Mouse (Mus musculus): ENCODE measurements around the gene Kcnk4.
A peak's percentile ranks its signal among the peaks of the same experiment; 100 is the strongest.
"Not testable (repeated sequence)": the region's sequence is repeated elsewhere in the genome, so short reads cannot be mapped to it uniquely, and the experiment has no call there.

The Kcnk4 gene

DNA sequence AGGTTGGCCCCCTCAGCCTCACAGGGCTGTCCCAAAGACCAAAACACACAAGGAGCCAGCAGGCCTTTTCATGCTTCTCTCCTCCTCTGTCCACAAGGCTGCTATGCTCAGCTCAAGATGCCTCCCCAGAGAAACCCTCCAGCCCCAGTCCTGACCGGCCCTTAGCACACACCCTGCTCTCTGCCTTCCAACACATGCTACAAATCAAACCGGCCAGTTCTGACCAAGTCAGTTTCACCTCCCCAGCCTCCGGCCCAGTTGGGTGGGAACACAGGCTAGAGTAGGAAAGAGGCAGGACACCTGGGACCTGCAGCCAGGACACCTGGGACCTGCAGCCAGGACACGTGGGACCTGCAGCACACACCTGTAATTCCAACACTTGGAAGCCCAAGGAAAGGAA lies 17.8 kb downstream of the Kcnk4 start:
- DNase-seq (ENCODE audit: low spot score), result no peak

DNA sequence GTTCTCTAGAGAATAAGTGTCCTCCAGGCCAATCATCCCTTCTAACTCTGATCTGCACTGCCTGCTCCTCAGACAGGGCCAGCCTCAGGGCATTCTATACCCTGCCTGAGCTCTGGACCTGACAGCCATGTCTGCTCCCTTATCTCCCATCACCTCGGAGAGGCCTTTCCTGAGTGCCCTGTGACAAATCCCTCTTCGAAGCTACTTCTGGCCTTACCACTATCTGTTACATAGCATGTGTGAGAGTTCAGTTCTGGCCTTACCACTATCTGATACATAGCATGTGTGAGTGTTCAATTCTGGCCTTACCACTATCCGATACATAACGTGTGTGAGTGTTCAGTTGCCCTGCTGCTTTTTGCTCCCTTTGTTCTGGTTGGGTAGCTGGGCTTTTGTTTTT lies 19.0 kb downstream of the Kcnk4 start:
- no peak for DNase-seq (ENCODE audit: low spot score)

DNA sequence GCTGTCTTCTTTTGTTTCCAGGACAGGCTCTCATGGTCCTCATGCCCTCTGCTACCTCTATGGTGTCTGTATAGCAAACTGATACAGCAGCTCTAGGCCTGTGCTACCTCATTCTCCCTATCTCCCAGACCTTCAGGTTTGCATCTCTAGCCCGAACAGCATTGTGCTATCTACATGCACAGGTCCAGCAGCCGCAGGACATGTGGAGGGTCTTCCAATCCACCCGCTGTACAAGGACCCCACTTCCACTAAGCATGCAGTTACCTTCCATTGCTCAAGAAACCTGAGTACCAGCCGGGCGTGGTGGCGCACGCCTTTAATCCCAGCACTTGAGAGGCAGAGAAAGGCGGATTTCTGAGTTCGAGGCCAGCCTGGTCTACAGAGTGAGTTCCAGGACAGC lies 19.8 kb downstream of the Kcnk4 start:
- no peak for DNase-seq (ENCODE audit: low spot score)

DNA sequence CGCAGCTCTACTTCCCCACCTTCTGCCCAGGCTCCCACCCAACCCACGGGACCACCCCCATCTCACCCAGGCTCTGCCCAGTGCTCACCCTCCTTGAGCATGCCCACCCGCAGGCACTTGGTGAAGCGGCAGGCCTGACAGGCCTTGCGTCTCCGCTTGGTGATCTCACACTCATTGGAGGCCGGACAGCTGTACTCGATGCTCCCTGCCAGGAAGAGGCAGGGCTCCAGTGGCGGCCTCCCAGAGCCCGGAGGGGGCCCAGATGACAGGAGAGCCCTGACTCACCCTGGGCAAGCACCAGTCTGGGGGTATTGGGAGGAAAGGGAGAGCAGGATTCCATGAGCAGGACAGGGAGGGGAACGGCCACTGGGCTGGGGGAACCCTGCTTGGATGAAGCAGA lies 20.3 kb downstream of the Kcnk4 start:
- no peak for DNase-seq (ENCODE audit: low spot score)

DNA sequence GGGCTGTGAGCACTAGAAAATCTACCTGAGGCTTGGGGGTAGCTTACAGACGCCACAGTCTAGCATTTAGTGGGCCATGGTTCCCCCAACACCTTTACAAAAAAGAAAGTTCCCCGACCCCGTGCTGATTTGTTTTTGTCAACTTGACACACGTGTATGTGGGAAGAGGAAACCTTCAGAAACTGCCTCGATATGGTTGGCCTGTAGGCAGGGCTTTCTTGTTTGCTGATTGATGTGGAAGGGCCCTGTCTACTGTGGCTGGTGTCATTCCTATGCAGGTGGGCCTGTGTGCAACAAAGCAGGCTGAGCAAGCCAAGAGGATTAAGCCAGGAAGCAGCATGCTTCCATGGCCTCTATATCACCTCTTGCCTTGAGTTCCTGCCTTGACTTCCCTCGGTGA lies 21.3 kb downstream of the Kcnk4 start:
- DNase-seq (ENCODE audit: low spot score), result no peak

DNA sequence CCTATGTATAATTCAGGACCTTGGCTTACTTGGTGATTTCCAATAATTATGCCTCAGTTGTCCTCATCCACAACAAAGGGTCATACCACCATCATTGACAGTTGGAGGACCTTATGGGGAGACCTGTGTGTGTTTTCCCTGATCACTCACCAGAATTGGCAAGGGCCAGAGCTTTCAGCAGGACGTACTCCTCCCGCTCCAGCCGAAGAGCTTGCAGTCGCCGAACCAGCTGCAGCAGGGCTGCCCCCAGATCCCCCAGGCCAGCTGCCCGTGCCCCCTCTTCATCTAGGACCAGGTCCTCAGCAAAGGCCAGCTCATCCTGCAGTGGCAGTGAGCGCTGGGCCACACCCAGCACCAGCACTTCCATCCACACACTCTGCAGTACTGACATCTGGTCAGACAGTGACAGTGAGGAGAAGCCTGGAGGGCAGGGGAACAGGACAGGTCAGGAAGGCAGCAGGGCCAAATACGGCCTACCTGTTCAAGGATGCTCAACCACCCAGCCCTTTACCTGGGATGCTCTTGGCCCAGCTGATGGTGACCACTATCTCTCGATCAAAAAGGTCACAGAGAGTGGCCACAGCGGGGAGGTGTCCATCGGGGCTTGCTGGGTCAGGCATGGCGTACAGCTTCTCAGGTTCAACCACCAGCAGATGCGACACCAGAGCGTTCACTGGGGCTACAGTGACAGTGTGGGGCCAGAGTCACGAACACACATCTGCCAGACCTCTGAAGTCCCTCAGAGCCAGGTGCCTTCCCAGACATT lies 21.9 kb downstream of the Kcnk4 start:
- no peak for DNase-seq (ENCODE audit: low spot score)

DNA sequence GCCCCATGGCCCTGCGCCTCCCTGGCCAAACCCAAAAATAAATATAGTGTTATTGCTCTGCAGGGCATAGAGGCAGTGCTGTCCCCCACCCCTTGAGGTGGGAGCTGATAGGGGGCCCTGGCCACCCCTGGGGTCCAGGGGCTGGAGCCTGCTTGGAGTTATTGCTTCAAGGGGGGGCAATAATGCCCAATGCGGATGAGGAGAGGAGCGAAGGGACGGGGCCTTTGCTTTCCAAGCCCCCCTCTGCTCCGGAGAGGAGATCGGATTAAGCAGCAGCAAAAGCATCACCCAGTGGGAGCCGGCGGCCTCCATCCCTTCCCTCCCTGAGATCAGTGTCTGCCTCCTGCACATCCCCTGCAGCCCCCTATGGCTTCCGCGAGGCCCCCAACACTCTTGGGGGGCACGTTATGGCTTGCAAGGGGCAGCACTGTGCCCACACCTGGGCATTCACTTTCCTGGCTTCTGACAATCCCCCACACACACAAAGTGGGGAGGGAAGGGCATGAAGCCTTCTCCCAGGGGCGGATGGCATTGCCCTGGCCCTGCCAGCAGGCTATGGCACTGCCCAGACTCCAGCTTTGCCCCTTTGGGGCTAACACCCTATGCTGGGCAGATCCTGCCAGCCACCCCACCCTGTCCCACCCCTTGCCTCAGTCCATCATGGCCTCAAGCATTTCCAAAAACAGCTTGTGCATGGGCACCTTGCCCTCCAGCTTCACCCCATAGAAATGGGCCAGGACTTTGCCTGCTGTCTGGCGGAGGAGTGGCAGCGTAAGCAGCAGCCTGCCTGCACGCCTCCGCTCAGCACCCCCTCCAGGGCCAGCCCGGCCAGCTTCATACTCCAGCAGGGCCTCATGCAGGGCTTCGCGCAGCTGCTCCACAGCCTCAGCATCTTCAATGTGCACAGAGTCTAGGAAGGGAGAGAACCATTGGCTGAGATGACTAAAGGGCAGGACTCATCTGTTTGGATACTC lies 22.9 kb downstream of the Kcnk4 start:
- no peak for DNase-seq (ENCODE audit: low spot score)

DNA sequence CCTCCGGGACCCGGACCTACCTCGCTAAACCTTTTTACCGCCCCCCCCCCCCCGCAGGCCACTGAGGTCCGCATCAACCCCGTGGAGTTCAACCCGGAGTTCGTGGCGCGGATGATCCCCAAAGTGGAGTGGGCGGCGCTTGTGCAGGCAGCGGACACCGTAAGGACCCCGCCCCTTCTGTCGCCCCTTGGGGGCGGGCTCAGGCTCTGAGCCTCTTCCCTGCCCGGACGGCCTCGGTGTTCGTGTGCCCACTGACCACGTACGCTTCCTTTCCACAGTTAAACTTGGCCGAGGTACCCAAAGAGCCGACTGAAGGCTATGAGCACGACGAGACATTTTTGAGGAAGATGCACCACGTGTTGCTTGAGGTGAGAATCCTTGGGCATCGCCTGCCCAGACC lies 24.0 kb downstream of the Kcnk4 start:
- peak; percentile 67 for DNase-seq (ENCODE audit: low spot score)

DNA sequence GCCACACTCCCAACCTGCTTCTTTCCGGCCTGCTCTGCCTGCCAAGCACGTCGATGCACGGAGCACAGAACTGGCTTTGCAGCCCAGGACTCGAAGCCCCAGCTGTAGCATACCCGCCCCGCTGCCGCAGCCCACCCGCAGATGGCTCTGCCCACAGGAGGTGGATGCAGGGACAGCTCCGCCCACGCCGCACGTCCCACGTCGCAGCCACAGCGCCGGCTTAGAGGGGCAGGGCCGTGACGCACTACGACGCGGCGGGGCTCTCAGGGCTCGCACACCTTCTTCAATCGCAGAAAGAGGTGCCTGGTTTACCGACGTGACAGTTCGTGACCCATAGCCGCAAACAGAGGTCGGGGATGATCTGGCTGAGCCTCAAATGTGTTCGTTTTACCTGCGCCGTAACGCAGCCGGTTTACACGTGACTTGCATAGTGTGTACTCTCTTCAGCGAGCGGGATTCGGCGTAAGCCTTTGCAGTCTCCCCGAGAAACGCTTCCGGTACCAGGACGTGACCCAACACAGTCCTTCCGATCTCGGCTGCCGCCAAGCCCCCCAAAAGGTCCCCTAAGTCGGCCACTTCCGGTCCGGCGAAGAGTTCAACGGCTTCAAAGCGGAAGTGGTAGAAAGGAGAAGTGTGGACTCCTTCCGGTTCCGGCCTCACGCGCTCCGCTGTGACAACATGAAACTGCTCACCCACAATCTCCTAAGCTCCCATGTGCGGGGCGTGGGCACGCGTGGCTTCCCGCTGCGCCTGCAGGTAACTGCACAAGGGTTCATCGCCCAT lies 24.6 kb downstream of the Kcnk4 start, which contains the start of the genes Trmt112 and Prdx5:
Trmt112 (plus strand) TSS at position 192 of the 783 bp plus-strand sequence.
Prdx5 (minus strand) TSS at position 600 of the 783 bp plus-strand sequence.
- DNase-seq (ENCODE audit: low spot score), result peak; percentile 98

DNA sequence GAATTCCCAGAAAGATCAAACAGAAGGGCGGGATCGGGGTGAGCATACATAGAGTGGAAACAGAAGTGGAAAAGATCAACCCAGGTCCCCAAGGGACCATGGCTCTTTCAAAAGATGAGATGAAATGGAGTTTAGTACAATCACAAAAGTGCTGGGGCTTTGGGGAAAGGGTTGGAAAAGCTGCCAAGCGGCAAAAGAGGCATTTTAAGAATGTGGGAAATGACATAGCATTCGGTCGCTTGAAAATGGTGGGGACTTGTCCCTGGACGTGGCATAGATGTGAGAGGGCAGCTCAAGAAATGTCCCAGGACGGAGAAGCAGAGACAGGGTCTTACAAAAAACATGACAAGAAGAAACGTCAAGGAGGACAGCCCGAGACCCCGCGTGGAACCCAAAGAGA lies 25.3 kb downstream of the Kcnk4 start:
- DNase-seq (ENCODE audit: low spot score), result peak; percentile 46

DNA sequence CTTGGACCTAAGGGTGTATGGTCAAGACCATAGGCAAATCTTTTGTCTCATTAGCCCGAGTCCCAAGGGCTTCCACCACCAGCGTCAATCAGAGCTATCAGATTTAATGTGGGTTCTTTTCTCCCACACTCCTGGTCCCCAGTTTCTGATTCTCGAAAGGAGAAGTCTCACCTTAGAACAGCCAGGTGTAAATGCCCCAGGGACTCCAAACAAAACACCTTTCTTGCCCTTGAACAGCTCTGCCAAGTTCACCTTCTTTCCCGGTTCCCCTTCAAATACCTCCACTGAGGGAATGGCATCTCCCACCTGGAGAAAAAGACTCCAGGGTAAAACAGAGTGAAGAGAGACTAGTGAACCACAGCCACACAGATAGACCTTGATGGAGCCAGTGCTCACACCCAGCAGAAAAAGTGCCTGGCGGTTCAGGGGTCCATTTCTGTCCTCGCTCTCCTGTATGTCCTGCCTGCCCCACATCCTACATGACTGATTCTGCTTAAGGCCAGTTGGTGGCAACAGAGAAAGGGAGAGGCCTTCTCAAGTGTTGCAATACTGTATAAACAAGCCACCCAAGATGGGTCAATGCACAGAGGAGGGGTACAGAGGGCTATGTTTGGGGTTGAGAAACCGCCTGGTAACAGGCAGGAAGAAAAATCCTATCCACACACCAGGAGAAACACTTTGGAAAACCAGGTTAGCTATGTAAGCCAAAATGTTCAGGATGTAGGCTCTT lies 26.3 kb downstream of the Kcnk4 start:
- DNase-seq (ENCODE audit: low spot score), result peak; percentile 69

DNA sequence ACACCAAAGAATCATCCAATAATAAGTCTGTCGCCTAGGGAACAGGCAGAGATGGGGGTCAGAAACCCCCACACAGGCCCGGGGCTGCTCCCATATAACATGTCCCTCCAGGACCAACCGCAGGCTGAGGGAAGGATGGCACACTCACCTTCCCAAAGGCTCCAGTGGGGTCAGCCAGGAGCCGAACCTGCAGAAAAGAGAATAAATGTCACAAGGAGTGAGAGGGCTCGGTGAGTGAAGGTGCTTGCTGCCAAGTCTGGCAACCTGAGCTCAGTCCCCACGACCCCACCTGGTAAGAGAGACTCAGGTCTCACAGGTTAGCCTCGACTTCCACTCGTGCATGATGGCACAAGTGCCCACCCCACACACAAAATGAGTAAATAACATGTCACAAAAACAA lies 27.2 kb downstream of the Kcnk4 start:
- DNase-seq (ENCODE audit: low spot score), result no peak

DNA sequence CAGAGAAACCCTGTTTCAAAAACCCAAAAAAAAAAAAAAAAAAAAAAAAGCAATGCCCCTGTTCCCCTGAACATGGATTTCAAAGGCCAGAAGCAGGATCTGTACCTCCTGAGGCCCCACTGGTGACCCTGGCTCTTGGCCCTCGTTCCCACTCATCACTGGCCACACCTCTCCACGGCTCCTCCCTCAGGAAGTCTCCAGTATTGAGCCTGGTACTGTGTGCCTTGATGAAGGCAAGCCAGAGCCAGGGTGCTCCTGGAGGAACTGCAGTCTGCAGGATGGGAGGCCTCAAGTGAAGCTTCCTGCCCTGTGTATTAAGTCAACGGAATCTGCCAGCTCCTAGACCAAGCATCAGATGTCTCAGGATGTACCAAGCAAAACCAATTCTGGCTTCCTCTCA lies 28.1 kb downstream of the Kcnk4 start:
- no peak for DNase-seq (ENCODE audit: low spot score)

DNA sequence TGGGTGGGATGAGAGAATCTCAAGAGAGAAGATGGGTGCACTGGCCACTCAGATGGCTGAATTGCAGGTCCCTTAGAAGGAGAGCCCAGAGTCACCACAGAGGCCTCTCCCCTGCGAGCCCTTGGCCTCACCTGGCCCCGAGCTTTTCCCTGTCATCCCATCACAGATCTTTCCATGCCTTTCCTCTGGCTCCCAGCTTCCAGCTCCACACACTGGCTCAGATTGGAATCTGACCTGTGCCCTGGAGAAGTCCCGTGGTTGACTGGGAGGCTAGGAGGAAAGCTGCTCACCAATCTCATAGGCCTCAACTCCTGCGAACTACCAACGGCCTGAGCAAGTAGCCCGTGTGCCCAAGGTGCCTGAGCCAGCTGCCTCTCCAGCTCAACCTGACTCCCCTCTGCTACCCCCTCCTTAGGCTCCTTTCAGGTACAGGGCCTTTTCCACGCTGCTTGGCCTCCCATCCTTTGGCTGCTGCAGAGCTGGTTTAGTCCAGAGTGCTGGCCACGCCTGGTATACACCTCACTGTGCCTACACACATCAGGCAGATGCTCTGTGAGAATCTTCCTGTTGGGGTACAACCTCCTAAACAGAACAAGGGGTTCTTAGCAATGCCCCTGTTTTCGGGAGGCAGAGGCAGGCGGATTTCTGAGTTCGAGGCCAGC lies 28.7 kb downstream of the Kcnk4 start:
- DNase-seq (ENCODE audit: low spot score), result peak; percentile 54

DNA sequence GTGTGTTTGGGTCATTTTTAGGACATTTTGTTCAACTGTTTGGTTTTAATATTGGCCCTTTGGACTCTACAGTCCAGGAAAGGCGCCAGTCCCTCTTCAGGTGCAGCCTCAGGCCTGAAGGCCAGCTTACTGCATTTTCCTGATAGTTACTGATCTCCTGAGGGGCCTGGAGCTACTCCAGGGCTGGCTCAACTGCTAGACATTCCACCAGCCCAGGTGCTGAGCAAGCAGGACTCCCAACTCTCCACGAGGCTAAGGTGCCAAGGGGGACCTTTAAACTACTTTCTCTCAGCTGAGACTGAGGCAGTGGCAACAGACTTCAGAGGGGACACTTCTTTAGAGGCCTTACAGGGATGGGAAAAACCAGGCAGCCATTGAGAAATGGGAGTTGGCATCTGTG lies 29.5 kb downstream of the Kcnk4 start:
- no peak for DNase-seq (ENCODE audit: low spot score)

DNA sequence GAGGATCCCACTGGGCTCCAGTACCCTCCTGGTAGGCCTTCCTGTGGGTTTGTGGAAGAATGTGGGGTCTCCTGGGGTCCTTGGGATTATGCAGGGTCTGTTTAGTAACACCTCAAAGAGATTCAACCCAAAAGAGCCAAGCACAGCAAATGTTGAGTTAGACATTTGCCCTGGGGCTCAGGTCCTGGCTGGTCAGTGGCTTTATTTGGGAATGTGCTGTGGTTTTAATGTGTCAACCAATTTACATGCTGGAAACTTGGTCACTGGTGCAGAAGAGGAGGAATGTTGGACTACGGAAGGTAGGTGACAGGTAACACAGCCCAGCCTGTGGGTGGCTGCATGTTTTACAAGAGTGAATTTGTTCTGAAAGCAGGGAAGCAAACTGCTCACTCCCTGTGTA lies 31.3 kb downstream of the Kcnk4 start:
- no peak for DNase-seq (ENCODE audit: low spot score)

DNA sequence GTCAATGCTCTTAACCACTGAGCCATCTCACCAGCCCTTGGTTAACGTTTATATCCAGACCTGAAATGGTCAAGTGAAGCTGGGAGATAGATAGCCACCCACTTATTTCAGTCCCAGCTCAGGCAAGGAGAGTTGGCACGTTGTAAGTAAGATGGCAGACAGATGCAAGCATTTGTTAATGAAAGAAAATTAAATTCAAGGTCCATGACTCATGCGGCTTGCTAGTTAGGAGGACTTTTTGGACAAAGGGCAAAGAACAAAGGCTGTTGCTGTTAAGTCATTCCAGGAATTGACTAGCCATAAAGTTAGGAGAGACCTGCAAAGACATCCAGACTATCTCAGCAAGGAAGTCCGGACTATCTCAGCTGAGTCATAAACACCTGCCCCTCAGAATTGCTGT lies 34.7 kb downstream of the Kcnk4 start:
- no peak for DNase-seq (ENCODE audit: low spot score)

DNA sequence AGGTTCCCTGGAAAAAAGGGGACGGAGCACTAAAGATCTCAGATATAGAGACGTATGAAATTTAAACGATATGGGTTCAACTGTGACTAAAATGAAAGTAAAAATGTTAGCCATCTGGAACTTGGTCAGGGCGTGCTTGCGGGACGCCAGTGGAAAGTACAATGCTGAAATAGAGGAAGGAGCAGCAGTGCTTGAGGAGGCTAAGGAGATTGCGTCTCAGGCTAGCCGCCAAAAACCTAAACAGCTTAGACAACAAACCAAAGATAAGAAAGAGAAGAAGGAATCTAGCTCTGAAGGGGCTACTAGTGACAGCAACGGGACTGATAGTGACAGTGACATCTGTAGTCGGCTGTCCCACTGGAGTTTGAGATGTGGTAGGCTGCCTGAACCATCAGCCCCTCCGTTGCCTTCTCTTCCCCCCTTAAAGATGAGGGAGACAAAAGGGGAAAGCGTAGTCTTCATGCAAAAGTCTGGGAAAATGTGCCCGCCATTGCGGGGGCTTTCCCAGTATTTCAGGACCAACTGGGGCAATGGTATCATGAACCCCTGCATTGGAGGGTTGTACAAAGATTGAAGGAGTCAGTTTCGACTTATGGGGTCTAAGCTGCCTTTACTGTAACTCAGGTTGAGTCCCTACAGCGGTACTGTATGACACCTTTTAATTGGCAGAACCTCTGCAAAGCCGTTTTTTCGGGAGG lies 38.6 kb downstream of the Kcnk4 start:
- not testable (repeated sequence) for DNase-seq (ENCODE audit: low spot score)

DNA sequence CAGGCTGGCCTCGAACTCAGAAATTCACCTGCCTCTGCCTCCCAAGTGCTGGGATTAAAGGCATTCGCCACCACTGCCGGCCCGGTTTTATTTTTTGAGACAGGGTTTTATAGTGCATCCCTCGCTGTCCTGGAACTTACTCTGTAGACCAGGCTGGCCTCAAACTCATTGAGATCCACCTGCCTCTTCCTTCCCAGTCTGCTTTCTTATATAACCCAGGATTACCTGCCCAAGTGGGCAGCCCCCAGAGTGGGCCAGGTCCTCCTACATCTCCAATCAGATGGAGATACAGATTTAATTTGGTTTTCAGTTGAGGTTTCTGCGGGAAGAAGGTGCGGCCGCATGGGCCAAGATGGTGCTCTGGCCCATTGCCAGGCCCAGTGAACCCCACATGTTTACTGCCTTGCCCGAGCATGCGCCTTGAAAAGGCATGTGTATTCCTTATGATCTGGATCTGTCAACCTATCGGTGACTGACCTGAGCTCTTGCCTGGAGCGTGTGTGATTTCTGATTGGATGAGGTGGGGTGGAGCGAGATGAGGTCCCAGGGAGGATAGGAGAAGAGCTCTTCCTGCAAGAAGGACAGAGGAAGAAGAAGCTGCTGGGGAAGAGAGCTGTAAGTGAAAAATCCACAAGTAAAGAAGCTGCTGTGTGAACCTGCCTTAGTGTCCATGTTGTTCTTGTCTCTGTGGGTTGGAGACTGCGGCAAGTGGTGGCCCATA lies 40.4 kb downstream of the Kcnk4 start:
- DNase-seq (ENCODE audit: low spot score), result no peak

DNA sequence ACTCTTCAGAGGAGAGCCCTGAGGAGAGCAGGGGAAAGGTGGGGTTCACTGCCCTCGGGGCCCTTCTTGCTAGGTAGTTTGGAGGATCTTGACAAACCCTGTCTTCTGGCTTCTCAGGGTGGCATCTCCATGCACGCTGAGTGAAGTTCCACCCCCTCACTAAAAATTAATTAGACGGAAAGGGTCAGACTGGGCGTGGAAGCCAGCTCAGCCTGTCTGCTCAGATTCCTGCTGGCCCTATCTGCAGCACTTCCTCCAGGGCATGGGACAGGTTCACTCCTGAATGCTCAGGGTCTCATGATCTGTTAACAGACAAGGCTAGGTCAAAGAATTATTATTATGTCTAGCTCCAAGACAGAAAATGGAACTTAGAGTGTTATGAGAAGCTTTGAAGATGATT lies 41.8 kb downstream of the Kcnk4 start:
- no peak for DNase-seq (ENCODE audit: low spot score)

All from adipocyte (in vitro differentiated cells).